9 mouse cellular contexts compared by ENCODE assay signal in the genomic region with DNA sequence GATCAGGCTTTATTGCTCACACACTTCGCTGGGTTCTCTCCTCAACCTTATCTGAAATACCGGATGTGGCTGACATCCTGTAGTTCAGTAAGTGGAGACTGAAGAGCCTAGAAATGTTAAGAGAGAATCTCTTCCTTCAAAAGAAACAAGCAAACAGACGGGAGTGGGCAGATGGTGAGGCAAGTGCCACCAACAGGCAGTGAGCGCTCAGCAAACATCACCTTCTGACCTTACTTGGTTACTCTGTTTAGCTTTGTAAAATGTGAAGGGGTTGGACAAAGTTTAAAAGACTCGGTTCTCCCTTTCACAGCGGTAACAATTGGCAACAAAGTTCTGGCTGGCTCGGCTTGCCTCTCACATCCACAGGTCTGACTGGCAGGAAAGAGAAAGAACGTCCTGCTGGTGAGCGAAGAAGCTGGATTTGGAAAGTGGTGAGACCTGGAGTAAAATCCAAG. TPM values are rescaled to one million over a fixed set of nuclear protein-coding genes. Genes with fewer than 3 reads are reported as not detected.
DNase-seq lines count a peak whose midpoint lies in the region; ATAC-seq lines count a peak whose summit lies in the region.
"Had no signal": no experiment of that assay in that cellular context is flagged by ENCODE, and none has a peak within 500 bp of the region (broad histone marks: within the 10 kb centered on the region; RNA-seq: fewer than 3 reads in every experiment).

No protein-coding gene starts in this region.

- 46% methylated on average over 9 of the region's 9 CpGs for WGBS in midbrain, embryonic 10.5 days
- WGBS in midbrain, embryonic 11.5 days: 47% methylated on average over 9 of the region's 9 CpGs

- peak; percentile 92 for DNase-seq in 416B (ENCODE audit: low read depth)
- peak; percentile 6 for DNase-seq in adrenal gland, postnatal 25 days
- DNase-seq in induced T-regulatory cell, adult 2 months (ENCODE audit: low read depth): peak; percentile 87
- peak; percentile 44 for DNase-seq in lung, postnatal 25 days (ENCODE audit: low spot score)
- DNase-seq in midbrain, embryonic 10.5 days (ENCODE audit: low spot score): no peak
- no peak for DNase-seq in midbrain, embryonic 11.5 days (ENCODE audit: low spot score, missing footprints)
- no peak for DNase-seq in frontal cortex, postnatal 10 days (ENCODE audit: low spot score in 2 of 2)
- no peak for DNase-seq in layer of hippocampus, adult 9-11 months

- no peak overlapping the region for H3K4me3 ChIP-seq in midbrain, embryonic 10.5 days
- no peak overlapping the region for H3K4me3 ChIP-seq in midbrain, embryonic 11.5 days (ENCODE audit: low read depth, low read length)

- H3K9ac ChIP-seq in midbrain, embryonic 11.5 days (ENCODE audit: low read length): no peak overlapping the region

- peaks cover 7% of the 10 kb centered on the region; the same call in 1 of the 2 replicates for H3K27me3 ChIP-seq in midbrain, embryonic 10.5 days (ENCODE audit: low read depth, poor library complexity, severe bottlenecking)
- no peaks in the 10 kb centered on the region for H3K27me3 ChIP-seq in midbrain, embryonic 11.5 days (ENCODE audit: control insufficient read depth, insufficient read depth, low read length)

- no peak overlapping the region for H3K4me2 ChIP-seq in midbrain, embryonic 11.5 days

- no peak for ATAC-seq in midbrain, embryonic 11.5 days (ENCODE audit: low FRiP score)

- no peak overlapping the region for H3K27ac ChIP-seq in midbrain, embryonic 10.5 days (replicated peaks)
- H3K27ac ChIP-seq in midbrain, embryonic 11.5 days (ENCODE audit: low read depth, low read length): no peak overlapping the region

- H3K36me3 ChIP-seq in midbrain, embryonic 10.5 days: no peaks in the 10 kb centered on the region
- no peaks in the 10 kb centered on the region for H3K36me3 ChIP-seq in midbrain, embryonic 11.5 days (ENCODE audit: control insufficient read depth, insufficient read depth, low read length)

- H3K9me3 ChIP-seq in midbrain, embryonic 10.5 days (replicated peaks): no peaks in the 10 kb centered on the region
- H3K9me3 ChIP-seq in midbrain, embryonic 11.5 days (ENCODE audit: control insufficient read depth, low read length): no peaks in the 10 kb centered on the region

- H3K4me1 ChIP-seq in midbrain, embryonic 10.5 days: peaks cover 8% of the 10 kb centered on the region; the same call in 1 of the 2 replicates
- no peaks in the 10 kb centered on the region for H3K4me1 ChIP-seq in midbrain, embryonic 11.5 days (ENCODE audit: control insufficient read depth, insufficient read depth, low read length)

RNA-seq across cellular contexts. Expression of a gene that starts 8.0 kb away (rescaled TPM):
- total RNA-seq in adrenal gland, postnatal 25 days (2021): not detected in 2 replicates
- polyA plus RNA-seq in midbrain, embryonic 10.5 days (2016; fragmentation: Nextera tagmentation; extraction: Ambion mirVana): not detected in 2 replicates
- polyA plus RNA-seq in midbrain, embryonic 11.5 days (2014; fragmentation: Nextera tagmentation; extraction: Ambion mirVana): not detected in 2 replicates
- polyA plus RNA-seq: intestine, embryonic 14.5 days had no signal

RNA-seq across cellular contexts. Expression of a gene that starts 51.4 kb away (rescaled TPM):
- total RNA-seq in adrenal gland, postnatal 25 days (2021): 6.9 and 8.8 TPM in 2 replicates
- polyA plus RNA-seq in midbrain, embryonic 10.5 days (2016; fragmentation: Nextera tagmentation; extraction: Ambion mirVana): 0.29 and 0.38 TPM in 2 replicates
- 0.34 and 0.77 TPM in 2 replicates for polyA plus RNA-seq in midbrain, embryonic 11.5 days (2014; fragmentation: Nextera tagmentation; extraction: Ambion mirVana)

RNA-seq across cellular contexts. Expression of a gene that starts 51.5 kb away (rescaled TPM):
- total RNA-seq in adrenal gland, postnatal 25 days (2021): 66.1 and 99.7 TPM in 2 replicates
- polyA plus RNA-seq in midbrain, embryonic 10.5 days (2016; fragmentation: Nextera tagmentation; extraction: Ambion mirVana): 40.4 and 43.8 TPM in 2 replicates
- 60.4 and 68.1 TPM in 2 replicates for polyA plus RNA-seq in midbrain, embryonic 11.5 days (2014; fragmentation: Nextera tagmentation; extraction: Ambion mirVana)

Comparison
In these comparisons a context has a peak if more than half of its experiments do, and no peak if none do; other contexts are left out.
1. DNase-seq: peak in 416B (single experiment), adrenal gland, postnatal 25 days (single experiment), induced T-regulatory cell, adult 2 months (single experiment) and lung, postnatal 25 days (single experiment); none in midbrain, embryonic 10.5 days (single experiment), midbrain, embryonic 11.5 days (single experiment), frontal cortex, postnatal 10 days (0 of 2) and layer of hippocampus, adult 9-11 months (single experiment).